Mouse (Mus musculus) stomach, embryonic 14.5 days (tissue): ENCODE measurements around the gene Rps19. TPM values are rescaled to one million over a fixed set of nuclear protein-coding genes. Genes with fewer than 3 reads are reported as not detected.

ENCODE experiments used
- ATAC-seq: fragments of 200-750 bp; cut with Nextera tagmentation; 2 replicates; pipeline ENCODE4 v1.8.0; 2017; ENCODE audit warnings: low read depth, moderate TSS enrichment; ENCODE audit not compliant: insufficient number of reproducible peaks, insufficient read depth, low FRiP score
- H3K27ac ChIP-seq: fragments of 300-500 bp; sonication (generic); 2 replicates; pipeline ENCODE4 v1.5.1; 2014; ENCODE audit warnings: mild to moderate bottlenecking, low read length, moderate library complexity, mixed read lengths
- H3K27me3 ChIP-seq: fragments of 300-500 bp; sonication (generic); 2 replicates; pipeline ENCODE4 v1.6.1; 2014; ENCODE audit warnings: low read length, control low read depth, mixed read lengths; ENCODE audit not compliant: control insufficient read depth, insufficient read depth
- H3K36me3 ChIP-seq: fragments of 300-500 bp; sonication (generic); 2 replicates; pipeline ENCODE4 v1.6.1; 2014; ENCODE audit warnings: mild to moderate bottlenecking, control low read depth, low read length, moderate library complexity, mixed read lengths; ENCODE audit not compliant: control insufficient read depth, insufficient read depth
- H3K4me1 ChIP-seq: fragments of 300-500 bp; sonication (generic); 2 replicates; pipeline ENCODE4 v1.6.1; 2014; ENCODE audit warnings: low read length, control low read depth, mixed read lengths; ENCODE audit not compliant: control insufficient read depth, insufficient read depth
- H3K4me2 ChIP-seq: fragments of 300-500 bp; sonication (generic); replicated peaks from 2 replicates; pipeline ENCODE4 v1.6.1; 2014; ENCODE audit warnings: low read depth, low read length, control low read depth
- H3K4me3 ChIP-seq: fragments of 300-500 bp; sonication (generic); 2 replicates; pipeline ENCODE4 v1.5.1; 2014; ENCODE audit warnings: low read depth, low read length, control low read depth
- H3K9ac ChIP-seq: fragments of 300-500 bp; sonication (generic); replicated peaks from 2 replicates; pipeline ENCODE4 v1.6.1; 2014; ENCODE audit warnings: low read depth, mild to moderate bottlenecking, control low read depth, low read length, moderate library complexity, mixed read lengths
- H3K9me3 ChIP-seq: fragments of 300-500 bp; sonication (generic); 2 replicates; pipeline ENCODE4 v1.6.1; 2016; ENCODE audit warnings: low read depth, low read length, control low read depth; ENCODE audit not compliant: control insufficient read depth
- WGBS: fragments of 180-500 bp; shearing (Covaris S2); extraction: QIAGEN DNeasy Blood & Tissue Kit; methylation state at CpG from one replicate; pipeline ENCODE4 v1.1.7; 2014; 5-methylcytosine and 5-hydroxymethylcytosine counted together
- polyA plus RNA-seq: library from polyadenylated mRNA; unstranded; fragments of >200 nt; fragmentation: Nextera tagmentation; extraction: Ambion mirVana; gene quantifications from 2 replicates; pipeline ENCODE4 v1.2.1, GENCODE M21; 2014

The Rps19 gene
- polyA plus RNA-seq, 1 experiment from 2014 or later: 3,445 TPM

DNA sequence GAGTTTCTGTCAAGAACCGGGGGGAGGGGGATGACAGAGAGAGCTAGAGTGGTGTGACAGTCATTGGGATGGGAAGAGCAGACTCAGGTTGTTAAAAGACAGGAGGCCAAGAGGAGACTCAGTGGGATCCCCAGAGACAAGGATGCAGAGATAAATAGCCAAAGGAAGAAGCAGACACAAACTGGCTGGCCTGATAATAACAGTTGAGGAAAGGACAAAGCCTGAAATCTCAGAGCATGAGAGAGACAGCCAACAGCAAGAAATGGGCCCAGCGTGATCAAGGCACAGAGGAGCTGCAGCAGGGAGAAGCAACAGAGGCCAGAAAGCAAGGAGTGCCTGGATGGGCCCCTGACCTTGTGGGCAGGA, 18.1 kb downstream of the Rps19 start:
- Histone ChIP-seq H3K9me3 (no peaks in the 10 kb centered on the region), H3K36me3 (no peaks in the 10 kb centered on the region), H3K27me3 (no peaks in the 10 kb centered on the region), H3K4me3 (peak overlapping the region; percentile 70), H3K4me2 (peak overlapping the region; percentile 71), H3K27ac (peak overlapping the region; percentile 86), H3K9ac (peak overlapping the region; percentile 72), H3K4me1 (peaks cover 22% of the 10 kb centered on the region)
- WGBS: 49% methylated on average over 2 of the region's 2 CpGs
- no peak for ATAC-seq

DNA sequence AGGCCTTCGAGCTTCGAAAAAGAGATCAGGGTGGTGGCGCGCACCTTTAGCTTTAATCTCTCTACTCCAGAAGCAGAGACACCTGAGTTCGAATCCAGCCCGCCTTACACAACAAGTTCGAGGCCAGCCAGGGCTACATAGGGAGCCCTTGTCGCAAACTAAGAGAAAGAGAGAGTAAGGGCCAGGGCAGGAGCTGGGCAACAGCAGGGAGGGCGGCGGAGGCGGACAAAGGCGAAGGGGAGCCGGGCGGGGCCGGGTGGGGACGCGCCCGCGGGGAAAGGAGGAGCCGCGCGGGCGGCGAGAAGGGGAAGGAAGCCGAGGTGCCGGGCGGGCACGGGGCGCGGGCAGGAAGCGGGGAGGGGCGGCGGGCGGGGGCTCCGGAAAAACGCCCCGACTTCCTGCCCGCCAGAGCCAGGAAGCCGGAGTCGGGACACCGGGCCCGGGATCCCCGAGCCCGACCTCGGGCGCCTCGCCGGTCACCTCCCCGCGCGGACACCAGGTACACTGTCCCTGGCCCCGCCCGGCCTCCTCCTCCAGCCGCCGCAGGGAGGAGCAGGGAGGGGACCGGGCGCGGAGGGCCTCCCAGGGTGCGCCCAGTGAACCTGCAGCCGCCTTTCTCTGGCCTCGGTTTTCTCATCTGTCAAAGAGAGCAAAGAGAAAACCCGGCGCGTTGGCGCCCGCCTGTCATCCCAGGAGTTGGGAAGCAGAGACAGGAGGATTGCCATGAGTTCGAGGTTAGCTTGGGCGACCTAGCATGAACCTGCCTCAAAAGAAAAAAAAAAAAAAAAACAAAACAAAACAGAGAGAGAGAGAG, 18.7 kb downstream of the Rps19 start, which contains the start of gene Arhgef1:
TSS of gene Arhgef1 (plus strand) at position 283 of the 814 bp plus-strand sequence.
- peak within 1 kb of the TSS; percentile 71 for H3K4me2 ChIP-seq
- peak within 1 kb of the TSS; percentile 72 for H3K9ac ChIP-seq
- peak within 1 kb of the TSS; percentile 70 for H3K4me3 ChIP-seq
- H3K27me3 ChIP-seq: no peaks in the 10 kb centered on the region
- peaks cover 24% of the 10 kb centered on the region for H3K4me1 ChIP-seq
- ATAC-seq: peak; percentile 11; the same call in 1 of the 2 replicates
- H3K36me3 ChIP-seq: peaks cover 2% of the 10 kb centered on the region; the same call in 1 of the 2 replicates
- no peaks in the 10 kb centered on the region for H3K9me3 ChIP-seq
- H3K27ac ChIP-seq: peak within 1 kb of the TSS; percentile 86
- WGBS: 6% methylated on average over 44 of the region's 68 CpGs

DNA sequence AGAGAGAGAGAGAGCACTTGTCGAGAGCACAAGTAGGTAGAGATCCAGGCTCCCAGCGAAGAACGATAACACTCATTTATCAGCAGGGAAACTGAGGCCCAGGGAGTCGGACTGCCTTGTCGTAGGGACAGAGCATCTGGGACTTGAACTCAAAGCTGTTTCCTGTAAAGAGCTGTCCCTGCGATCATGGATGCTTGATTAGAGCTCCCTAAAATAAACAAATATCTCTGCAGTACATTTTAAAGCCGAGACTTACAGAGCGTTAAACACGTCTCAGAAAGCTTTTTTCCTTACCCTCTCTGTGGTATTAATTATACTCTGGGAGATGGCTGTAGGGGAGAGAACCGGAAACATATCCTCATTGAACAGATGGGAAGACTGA, 19.3 kb downstream of the Rps19 start:
- 21% methylated on average over 10 of the region's 10 CpGs for WGBS
- H3K9ac ChIP-seq: peak overlapping the region; percentile 72
- H3K36me3 ChIP-seq: peaks cover 8% of the 10 kb centered on the region
- peaks cover 24% of the 10 kb centered on the region for H3K4me1 ChIP-seq
- H3K27me3 ChIP-seq: no peaks in the 10 kb centered on the region
- peak overlapping the region; percentile 70 for H3K4me3 ChIP-seq
- peak overlapping the region; percentile 86; the same call in 1 of the 2 replicates for H3K27ac ChIP-seq
- no peaks in the 10 kb centered on the region for H3K9me3 ChIP-seq
- peak overlapping the region; percentile 71 for H3K4me2 ChIP-seq
- ATAC-seq: no peak

DNA sequence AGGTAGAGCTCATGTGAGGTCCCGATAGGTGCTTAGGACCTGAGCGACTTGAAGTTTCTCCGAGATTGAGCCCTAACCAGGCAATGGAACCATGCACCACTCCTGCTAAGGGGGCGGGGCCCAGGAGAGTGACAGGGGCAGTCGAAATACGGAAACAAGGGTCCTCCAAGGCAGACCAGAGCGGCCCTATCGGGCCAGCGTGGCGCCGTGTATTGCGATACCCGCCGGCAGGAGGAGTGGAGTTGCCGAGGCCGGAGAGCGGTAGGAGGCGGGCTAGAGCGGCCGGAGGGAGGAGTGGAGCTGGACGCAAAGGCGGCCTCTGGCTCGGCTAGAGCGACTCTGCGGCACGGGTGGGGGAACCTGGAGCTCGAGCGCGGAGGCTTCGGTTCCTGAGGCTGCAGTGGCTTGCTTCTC, 19.9 kb downstream of the Rps19 start:
- Histone ChIP-seq H3K27ac (peak overlapping the region; percentile 66; the same call in 1 of the 2 replicates), H3K27me3 (no peaks in the 10 kb centered on the region), H3K4me3 (peak overlapping the region; percentile 70), H3K9ac (peak overlapping the region; percentile 58), H3K4me1 (peaks cover 24% of the 10 kb centered on the region), H3K9me3 (no peaks in the 10 kb centered on the region), H3K36me3 (peaks cover 15% of the 10 kb centered on the region), H3K4me2 (peak overlapping the region; percentile 71)
- ATAC-seq: peak; percentile 95
- under 1% methylated on average over 30 of the region's 30 CpGs for WGBS

DNA sequence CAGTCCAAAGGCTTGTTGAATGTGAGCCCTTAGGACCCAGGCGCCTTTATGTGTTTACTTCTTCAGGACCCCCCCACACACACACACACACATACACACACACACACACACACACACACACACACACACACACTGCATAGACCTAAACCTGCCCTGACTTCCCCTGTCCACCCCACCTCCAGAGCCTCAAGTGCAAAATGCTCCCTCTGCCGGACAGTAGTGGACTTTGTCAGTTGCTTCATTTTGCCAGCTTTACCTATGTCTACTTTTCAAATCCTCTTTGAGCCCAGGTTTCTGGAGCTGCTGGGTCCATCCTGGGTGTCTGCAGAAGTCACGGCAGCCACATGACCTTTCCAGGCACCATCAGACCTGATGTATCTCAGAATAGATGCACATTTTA, 20.8 kb downstream of the Rps19 start:
- 14% methylated on average over 3 of the region's 3 CpGs for WGBS
- peak; percentile 16; the same call in 1 of the 2 replicates for ATAC-seq
- Histone ChIP-seq H3K4me2 (peak overlapping the region; percentile 71), H3K36me3 (peaks cover 20% of the 10 kb centered on the region), H3K27ac (no peak overlapping the region), H3K9ac (peak overlapping the region; percentile 58; the same call in 1 of the 2 replicates), H3K4me1 (peaks cover 24% of the 10 kb centered on the region), H3K27me3 (no peaks in the 10 kb centered on the region), H3K4me3 (peak overlapping the region; percentile 70), H3K9me3 (no peaks in the 10 kb centered on the region)

DNA sequence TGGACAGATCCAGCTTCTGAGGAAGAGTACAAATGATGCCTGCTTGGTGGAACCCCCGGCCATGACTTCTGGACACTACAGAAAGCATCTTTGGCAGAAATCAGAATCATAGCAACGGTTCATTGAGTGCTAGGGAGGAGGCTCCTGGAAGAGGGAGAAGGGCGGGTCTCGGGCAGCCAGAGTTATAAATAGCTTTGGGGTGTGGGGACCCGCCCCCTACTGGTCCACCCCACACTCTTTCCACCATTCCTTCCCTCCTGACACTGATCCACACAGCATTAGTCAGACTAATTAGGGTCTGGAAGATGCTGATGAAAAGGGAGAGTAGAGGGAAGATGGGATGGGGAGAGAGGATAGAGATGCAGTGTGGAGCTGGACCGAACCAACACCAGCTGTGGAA, 22.4 kb downstream of the Rps19 start:
- 28% methylated on average over 6 of the region's 6 CpGs for WGBS
- no peaks in the 10 kb centered on the region for H3K9me3 ChIP-seq
- no peak overlapping the region for H3K27ac ChIP-seq
- H3K36me3 ChIP-seq: peaks cover 20% of the 10 kb centered on the region
- no peak overlapping the region for H3K4me2 ChIP-seq
- no peak overlapping the region for H3K9ac ChIP-seq
- peaks cover 24% of the 10 kb centered on the region for H3K4me1 ChIP-seq
- no peak for ATAC-seq
- no peaks in the 10 kb centered on the region for H3K27me3 ChIP-seq
- H3K4me3 ChIP-seq: no peak overlapping the region

DNA sequence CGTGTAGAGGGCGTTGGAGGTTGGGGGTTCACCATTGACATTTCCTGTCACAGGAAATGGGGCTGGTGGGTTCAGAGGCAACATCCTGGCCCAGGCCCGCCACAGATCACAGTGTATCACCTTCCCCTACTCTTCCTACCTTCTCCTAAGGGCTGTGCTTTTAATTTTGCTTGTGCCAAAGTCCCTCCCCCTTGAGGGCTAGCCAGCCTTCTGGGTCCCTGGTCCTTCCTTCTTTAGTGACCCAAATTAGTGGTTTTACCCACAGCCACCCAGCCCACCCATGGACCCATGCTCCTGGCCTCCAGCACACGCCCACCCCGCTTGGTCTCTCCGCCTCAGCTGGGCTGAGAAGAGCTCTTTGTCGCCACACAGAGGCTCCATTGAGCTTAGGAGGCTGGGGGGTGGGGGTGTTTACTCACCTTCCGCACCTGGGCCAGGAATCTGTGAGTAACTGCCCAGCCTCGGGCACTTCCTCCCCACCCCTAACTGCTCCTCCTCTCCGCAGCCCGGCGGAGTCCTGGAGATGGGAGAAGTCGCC, 23.1 kb downstream of the Rps19 start:
- Histone ChIP-seq H3K4me2 (no peak overlapping the region; the same call in 1 of the 2 replicates), H3K27ac (peak overlapping the region; percentile 16; the same call in 1 of the 2 replicates), H3K9ac (no peak overlapping the region; the same call in 1 of the 2 replicates), H3K27me3 (no peaks in the 10 kb centered on the region), H3K9me3 (no peaks in the 10 kb centered on the region), H3K4me1 (peaks cover 22% of the 10 kb centered on the region), H3K36me3 (peaks cover 22% of the 10 kb centered on the region), H3K4me3 (no peak overlapping the region)
- ATAC-seq: peak; percentile 29; the same call in 1 of the 2 replicates
- WGBS: 34% methylated on average over 13 of the region's 13 CpGs

DNA sequence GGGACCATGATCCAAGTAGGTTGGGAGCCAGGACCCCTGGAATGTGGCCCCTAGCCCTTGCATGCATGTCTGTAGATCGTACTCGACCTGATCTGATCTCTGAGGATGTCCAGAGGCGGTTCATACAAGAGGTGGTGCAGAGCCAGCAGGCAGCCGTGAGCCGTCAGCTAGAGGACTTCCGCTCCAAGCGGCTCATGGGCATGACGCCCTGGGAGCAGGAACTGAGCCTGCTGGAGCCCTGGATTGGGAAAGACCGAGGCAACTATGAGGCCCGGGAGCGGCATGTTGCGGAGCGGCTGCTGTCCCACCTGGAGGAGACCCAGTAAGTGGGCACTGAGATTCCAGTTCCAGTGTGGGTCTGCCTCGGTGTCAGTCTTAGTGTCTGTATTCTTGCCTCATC, 28.3 kb downstream of the Rps19 start:
- WGBS: 92% methylated on average over 14 of the region's 14 CpGs
- Histone ChIP-seq H3K9me3 (no peaks in the 10 kb centered on the region), H3K27me3 (no peaks in the 10 kb centered on the region), H3K27ac (no peak overlapping the region), H3K9ac (no peak overlapping the region), H3K4me1 (0 out of 2 replicates have a peak, but pooled peaks cover 2% of the 10 kb centered on the region), H3K36me3 (peaks cover 38% of the 10 kb centered on the region), H3K4me2 (no peak overlapping the region), H3K4me3 (no peak overlapping the region)
- ATAC-seq: no peak
